Mouse (Mus musculus) Patski (cell line): ENCODE data around the gene A030005L19Rik. TPM values are rescaled to one million over a fixed set of nuclear protein-coding genes. Genes with fewer than 3 reads are reported as not detected.
"Not testable (repeated sequence)": the region's sequence is repeated elsewhere in the genome, so short reads cannot be mapped to it uniquely, and the experiment has no call there.

Experiments
- ATAC-seq: fragments of 100-300 bp; one replicate; pipeline ENCODE4 v1.8.0; 2021
- CTCF ChIA-PET: fragments of 350-600 bp; sonication (Branson Sonifier 250); formaldehyde crosslinking; loops from one replicate; lab custom pipeline; 2022; ENCODE audit warnings: inconsistent platforms; lab: Charles Lee
- POLR2A ChIA-PET: fragments of 350-600 bp; sonication (Branson Sonifier 250); formaldehyde crosslinking; loops from one replicate; lab custom pipeline; 2022; ENCODE audit warnings: antibody characterized with exemption, inconsistent platforms; lab: Charles Lee
- DNase-seq: peaks from one replicate; pipeline ENCODE4 v3.0.0-alpha.2; 2011; ENCODE audit warnings: low read depth, low spot score
- H3K27me3 ChIP-seq: fragments of 371-371 bp; one replicate; pipeline ENCODE4 v1.5.1; 2021
- CTCF ChIP-seq: fragments of 100-300 bp; IDR thresholded peaks from one replicate; pipeline ENCODE4 v1.5.1; 2021
- in situ Hi-C: fragments of 300-500 bp; cut with MboI; formaldehyde crosslinking; loops from 3 replicates; pipeline ENCODE4 v1.11.1; 2018; ENCODE audit warnings: low pct_unique_long_range_greater_than_20kb, mixed read lengths
- polyA plus RNA-seq: library from polyadenylated mRNA; unstranded; gene quantifications from one replicate; pipeline ENCODE4 v1.2.3, GENCODE M21; 2021

A030005L19Rik gene
- polyA plus RNA-seq, 1 experiment from 2014 or later = not detected

DNA sequence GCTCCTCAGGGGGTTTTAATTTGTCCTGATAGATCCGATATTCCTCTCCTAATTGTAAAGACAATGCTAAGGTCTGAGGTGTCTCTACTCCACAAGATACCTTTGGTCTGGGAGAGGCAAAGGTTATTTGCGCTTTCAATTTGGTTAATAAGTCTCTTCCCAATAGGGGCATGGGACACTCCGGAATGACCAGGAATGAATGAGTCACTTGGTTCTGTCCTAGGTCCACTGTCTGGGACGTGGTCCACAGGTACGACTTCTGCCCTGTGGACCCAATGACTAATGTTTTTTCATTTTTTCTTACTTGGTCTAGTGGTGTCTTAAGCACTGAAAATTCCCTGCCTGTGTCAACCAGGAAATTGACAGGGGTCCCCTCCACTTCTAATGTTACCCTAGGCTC lies 25.5 kb downstream of the A030005L19Rik start:
- TF ChIP-seq CTCF = no peak
- no peak for ATAC-seq

DNA sequence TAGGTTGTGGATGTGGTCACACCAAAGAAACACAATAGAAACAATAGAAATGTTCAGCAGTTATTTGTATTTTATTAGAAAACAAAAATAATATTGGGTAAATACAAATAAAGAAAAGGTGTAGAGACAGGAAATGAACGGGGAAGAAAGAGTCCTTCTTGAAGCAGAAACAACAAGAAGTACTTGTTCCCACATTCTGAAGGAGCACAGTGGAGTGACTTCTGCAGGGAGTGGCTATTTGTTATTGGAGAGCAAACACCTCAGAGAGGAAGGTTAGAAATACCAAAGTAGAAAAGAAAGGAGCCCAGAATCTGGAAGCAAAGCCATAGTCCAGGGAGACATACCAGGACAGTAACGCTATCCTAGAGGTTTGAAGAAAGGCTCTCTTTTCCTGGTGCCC lies 29.4 kb downstream of the A030005L19Rik start:
- POLR2A ChIA-PET, DNase-seq, CTCF ChIA-PET, ATAC-seq, H3K27me3 ChIP-seq, in situ Hi-C loops: not testable (repeated sequence)

More for the DNA sequence above, 25.5 kb downstream of the A030005L19Rik start:
- no peaks in the 10 kb centered on the region for H3K27me3 ChIP-seq
- POLR2A ChIA-PET = no interaction called here
- in situ Hi-C loops = no loop called here
- DNase-seq = no peak
- CTCF ChIA-PET = no interaction called here

DNA sequence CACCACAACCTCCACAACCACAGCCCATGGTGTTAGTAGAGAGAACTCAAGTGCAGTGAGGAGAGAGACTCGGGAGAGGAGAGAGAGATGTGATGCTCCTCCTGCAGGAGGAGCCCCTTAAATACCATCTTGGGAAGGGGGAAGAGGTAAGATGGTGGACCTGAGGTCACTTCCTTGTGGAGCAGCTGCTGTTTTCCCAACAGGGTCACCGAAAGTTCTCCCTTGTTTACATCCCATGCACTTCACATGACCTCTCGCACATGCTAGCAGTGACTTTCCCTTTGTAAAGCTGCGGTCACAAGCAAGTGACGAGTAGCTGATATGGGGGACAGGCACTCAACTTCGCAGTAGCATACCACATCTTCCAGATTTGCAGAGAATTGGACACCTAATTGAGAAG lies 30.2 kb downstream of the A030005L19Rik start, which contains the start of gene A030003K21Rik:
TSS of gene A030003K21Rik (minus strand) at position 94 of the 400 bp plus-strand sequence.
- in situ Hi-C loops, ATAC-seq, CTCF ChIA-PET, DNase-seq, POLR2A ChIA-PET, H3K27me3 ChIP-seq: not testable (repeated sequence)

DNA sequence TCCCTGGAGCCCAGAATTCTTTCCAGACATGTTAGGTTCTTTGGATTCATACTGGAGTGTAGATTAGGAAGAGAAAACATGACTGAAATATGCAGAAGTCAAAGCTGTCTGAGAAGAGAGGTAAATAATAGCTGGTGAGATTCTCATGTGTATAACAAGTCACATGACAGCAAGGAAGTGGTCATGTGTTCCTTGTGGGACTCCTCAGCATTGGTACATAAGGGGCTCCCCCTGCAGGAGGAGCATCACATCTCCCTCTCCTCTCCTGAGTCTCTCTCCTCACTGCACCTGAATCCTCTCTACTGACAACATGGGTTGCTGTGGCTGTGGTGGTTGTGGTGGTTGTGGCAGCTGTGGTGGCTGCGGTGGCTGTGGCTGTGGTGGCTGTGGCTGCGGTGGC lies 32.9 kb downstream of the A030005L19Rik start:
- H3K27me3 ChIP-seq, in situ Hi-C loops, ATAC-seq, DNase-seq, CTCF ChIA-PET, POLR2A ChIA-PET: not testable (repeated sequence)

DNA sequence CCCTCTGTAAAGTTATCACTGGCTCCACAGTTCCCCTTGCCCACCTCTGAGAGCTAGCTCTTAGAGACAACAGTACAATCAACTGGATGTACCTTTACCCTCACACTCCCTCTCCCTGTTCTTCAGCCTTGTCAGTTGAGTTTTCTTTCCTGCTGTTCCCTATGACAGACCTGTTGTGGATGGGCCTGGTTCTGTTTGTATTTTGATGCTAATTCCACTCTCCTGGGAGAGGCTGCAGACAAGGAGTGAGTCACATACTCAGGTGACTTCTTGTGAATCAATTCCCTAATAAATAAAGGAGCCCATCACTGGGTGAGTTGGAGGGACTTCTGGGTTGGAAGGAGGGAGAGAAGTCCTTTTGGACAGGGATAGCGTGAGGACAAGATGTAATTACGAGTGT lies 35.5 kb downstream of the A030005L19Rik start:
- DNase-seq = no peak
- ChIA-PET POLR2A (no interaction called here), CTCF (no interaction called here)
- H3K27me3 ChIP-seq = peaks cover 11% of the 10 kb centered on the region
- TF ChIP-seq CTCF = no peak
- ATAC-seq = no peak
- in situ Hi-C loops = no loop called here

DNA sequence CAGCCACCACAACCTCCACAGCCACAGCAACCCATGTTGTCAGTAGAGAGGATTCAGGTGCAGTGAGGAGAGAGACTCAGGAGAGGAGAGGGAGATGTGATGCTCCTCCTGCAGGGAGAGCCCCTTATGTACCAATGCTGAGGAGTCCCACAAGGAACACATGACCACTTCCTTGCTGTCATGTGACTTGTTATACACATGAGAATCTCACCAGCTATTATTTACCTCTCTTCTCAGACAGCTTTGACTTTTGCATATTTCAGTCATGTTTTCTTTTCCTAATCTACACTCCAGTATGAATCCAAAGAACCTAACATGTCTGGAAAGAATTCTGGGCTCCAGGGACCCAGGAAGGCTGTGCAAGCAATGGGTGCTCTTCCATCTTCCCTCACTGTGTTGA lies 42.8 kb downstream of the A030005L19Rik start, which contains the start of gene Gm7544:
TSS of gene Gm7544 (minus strand) at position 101 of the 400 bp plus-strand sequence.
- POLR2A ChIA-PET, DNase-seq, in situ Hi-C loops, ATAC-seq, CTCF ChIA-PET: not testable (repeated sequence)
- peaks cover 11% of the 10 kb centered on the region for H3K27me3 ChIP-seq

DNA sequence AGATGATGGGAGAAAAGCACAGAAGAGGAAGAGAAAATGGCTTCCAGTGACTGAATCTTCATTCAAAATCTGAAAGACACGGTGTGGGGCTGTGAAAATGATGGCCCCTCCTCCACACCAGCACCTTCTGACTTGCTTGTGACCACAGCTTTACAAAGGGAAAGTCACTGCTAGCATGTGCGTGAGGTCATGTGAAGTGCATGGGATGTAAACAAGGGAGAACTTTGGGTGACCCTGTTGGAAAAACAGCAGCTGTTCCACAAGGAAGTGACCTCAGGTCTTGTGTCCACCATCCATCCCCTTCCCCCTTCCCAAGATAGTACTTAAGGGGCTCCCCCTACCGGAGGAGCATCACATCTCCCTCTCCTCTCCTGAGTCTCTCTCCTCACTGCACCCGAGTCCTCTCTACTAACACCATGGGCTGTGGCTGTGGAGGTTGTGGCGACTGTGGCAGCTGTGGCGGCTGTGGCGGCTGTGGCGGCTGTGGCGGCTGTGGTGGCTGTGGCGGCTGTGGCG lies 46.8 kb downstream of the A030005L19Rik start, which contains the start of gene Gm47955:
TSS of gene Gm47955 (plus strand) at position 417 of the 516 bp plus-strand sequence.
- CTCF ChIA-PET = no interaction called here
- ATAC-seq (no peak), DNase-seq (no peak)
- no peak for TF ChIP-seq CTCF
- in situ Hi-C loops = no loop called here
- POLR2A ChIA-PET = no interaction called here
- no peaks in the 10 kb centered on the region for H3K27me3 ChIP-seq

Other genes starting within 250 kb of the A030005L19Rik start
- 219 TPM for gene Mff, start 188.4 kb upstream of the A030005L19Rik start, polyA plus RNA-seq
- gene Tm4sf20, start 144.9 kb upstream of the A030005L19Rik start, polyA plus RNA-seq = 0.06 TPM
- not detected for gene Gm47791, start 142.1 kb upstream of the A030005L19Rik start, polyA plus RNA-seq
- 58.7 TPM for gene Agfg1, start 73.8 kb upstream of the A030005L19Rik start, polyA plus RNA-seq
- gene A030014E15Rik, start 11.6 kb downstream of the A030005L19Rik start, polyA plus RNA-seq = not detected
- not detected for gene Gm6217, start 18.1 kb downstream of the A030005L19Rik start, polyA plus RNA-seq
- not detected for gene A030003K21Rik, start 30.1 kb downstream of the A030005L19Rik start, polyA plus RNA-seq
- not detected for gene Gm7544, start 42.7 kb downstream of the A030005L19Rik start, polyA plus RNA-seq
- gene Gm47955, start 47.0 kb downstream of the A030005L19Rik start, polyA plus RNA-seq = not detected
- gene Gm47959, start 87.2 kb downstream of the A030005L19Rik start, polyA plus RNA-seq = not detected
- gene Slc19a3, start 125.1 kb downstream of the A030005L19Rik start, polyA plus RNA-seq = 0.05 TPM
- gene Krtap28-10, start 129.2 kb downstream of the A030005L19Rik start, polyA plus RNA-seq = not detected
- gene Gm47969, start 131.6 kb downstream of the A030005L19Rik start, polyA plus RNA-seq = not detected
- gene A030005K14Rik, start 146.1 kb downstream of the A030005L19Rik start, polyA plus RNA-seq = not detected
- not detected for gene Krtap28-13, start 147.6 kb downstream of the A030005L19Rik start, polyA plus RNA-seq
- gene Ccl20, start 203.4 kb downstream of the A030005L19Rik start, polyA plus RNA-seq = 2.6 TPM
- gene Daw1, start 246.4 kb downstream of the A030005L19Rik start, polyA plus RNA-seq = 0.27 TPM